Mouse (Mus musculus) midbrain, embryonic 16.5 days (tissue): ENCODE results near the gene Hoxd10. TPM values are rescaled to one million over a fixed set of nuclear protein-coding genes. Genes with fewer than 3 reads are reported as not detected.

Source experiments
- ATAC-seq: fragments of 200-750 bp; cut with Nextera tagmentation; 2 replicates; pipeline ENCODE4 v1.8.0; 2017; ENCODE audit warnings: moderate TSS enrichment
- H3K27ac ChIP-seq: fragments of 300-500 bp; sonication (generic); 2 replicates; pipeline ENCODE4 v1.5.1; 2014; ENCODE audit warnings: mild to moderate bottlenecking, low read length, mixed read lengths
- H3K27me3 ChIP-seq: fragments of 300-500 bp; sonication (generic); 2 replicates; pipeline ENCODE4 v1.6.1; 2014; ENCODE audit warnings: low read depth, low read length, mixed read lengths; ENCODE audit not compliant: control insufficient read depth, insufficient read depth
- H3K36me3 ChIP-seq: fragments of 300-500 bp; sonication (generic); 2 replicates; pipeline ENCODE4 v1.6.1; 2014; ENCODE audit warnings: mild to moderate bottlenecking, low read length, moderate library complexity, mixed read lengths; ENCODE audit not compliant: control insufficient read depth, insufficient read depth
- H3K4me1 ChIP-seq: fragments of 300-500 bp; sonication (generic); 2 replicates; pipeline ENCODE4 v1.6.1; 2014; ENCODE audit warnings: mild to moderate bottlenecking, low read length, mixed read lengths; ENCODE audit not compliant: control insufficient read depth, insufficient read depth
- H3K4me2 ChIP-seq: fragments of 300-500 bp; sonication (generic); 2 replicates; pipeline ENCODE4 v1.6.1; 2014; ENCODE audit warnings: mild to moderate bottlenecking, low read length, mixed read lengths
- H3K4me3 ChIP-seq: fragments of 300-500 bp; sonication (generic); 2 replicates; pipeline ENCODE4 v1.5.1; 2014; ENCODE audit warnings: low read depth, mild to moderate bottlenecking, low read length, moderate library complexity, mixed read lengths
- H3K9ac ChIP-seq: fragments of 300-500 bp; sonication (generic); 2 replicates; pipeline ENCODE4 v1.6.1; 2014; ENCODE audit warnings: low read depth, low read length, mixed read lengths
- H3K9me3 ChIP-seq: fragments of 300-500 bp; sonication (generic); replicated peaks from 2 replicates; pipeline ENCODE4 v1.6.1; 2014; ENCODE audit warnings: mild to moderate bottlenecking, low read length, mixed read lengths; ENCODE audit not compliant: control insufficient read depth, poor library complexity, severe bottlenecking
- WGBS: fragments of 180-500 bp; shearing (Covaris S2); extraction: QIAGEN DNeasy Blood & Tissue Kit; methylation state at CpG from one replicate; pipeline ENCODE4 v1.1.7; 2014; 5-methylcytosine and 5-hydroxymethylcytosine counted together
- polyA plus RNA-seq: library from polyadenylated mRNA; unstranded; fragments of >200 nt; fragmentation: Nextera tagmentation; extraction: Ambion mirVana; gene quantifications from 2 replicates; pipeline ENCODE4 v1.2.1, GENCODE M21; 2015

Gene Hoxd10
- polyA plus RNA-seq, 1 experiment from 2014 or later, result not detected

- Histone ChIP-seq H3K9ac (no peak within 1 kb of the TSS), H3K4me3 (no peak within 1 kb of the TSS)
Observed at GRCm38 (mm10) chr2:74678891-74679595, 12.7 kb upstream of the Hoxd10 start, which contains the start of gene Hoxd11. Gene Hoxd11 (plus strand): TSS chr2:74679557.

GRCm38 (mm10) chr2:74679596-74679971, 12.1 kb upstream of the Hoxd10 start:
- under 1% methylated on average over 26 of the region's 26 CpGs for WGBS
- no peak overlapping the region for H3K4me2 ChIP-seq
- no peak overlapping the region for H3K27ac ChIP-seq
- H3K4me3 ChIP-seq, result no peak overlapping the region
- peaks cover 97% of the 10 kb centered on the region for H3K27me3 ChIP-seq
- H3K9me3 ChIP-seq, result no peaks in the 10 kb centered on the region
- H3K9ac ChIP-seq, result no peak overlapping the region
- H3K4me1 ChIP-seq, result 0 out of 2 replicates have a peak, but pooled peaks cover 6% of the 10 kb centered on the region
- ATAC-seq, result no peak
- H3K36me3 ChIP-seq, result no peaks in the 10 kb centered on the region

More at GRCm38 (mm10) chr2:74678891-74679595, 12.7 kb upstream of the Hoxd10 start, which contains the start of gene Hoxd11:
- Histone ChIP-seq H3K36me3 (no peaks in the 10 kb centered on the region), H3K27ac (no peak within 1 kb of the TSS), H3K4me2 (no peak within 1 kb of the TSS), H3K9me3 (no peaks in the 10 kb centered on the region), H3K4me1 (0 out of 2 replicates have a peak, but pooled peaks cover 6% of the 10 kb centered on the region), H3K27me3 (peaks cover 97% of the 10 kb centered on the region)
- under 1% methylated on average over 15 of the region's 15 CpGs for WGBS
- ATAC-seq, result no peak

GRCm38 (mm10) chr2:74679980-74680379, 11.7 kb upstream of the Hoxd10 start:
- WGBS, result under 1% methylated on average over 23 of the region's 23 CpGs
- Histone ChIP-seq H3K9me3 (no peaks in the 10 kb centered on the region), H3K4me3 (no peak overlapping the region)

GRCm38 (mm10) chr2:74680561-74681398, 10.9 kb upstream of the Hoxd10 start:
- no peak overlapping the region for H3K4me3 ChIP-seq
- H3K27ac ChIP-seq, result no peak overlapping the region
- H3K27me3 ChIP-seq, result peaks cover 98% of the 10 kb centered on the region
- no peaks in the 10 kb centered on the region for H3K36me3 ChIP-seq
- ATAC-seq, result no peak
- WGBS, result under 1% methylated on average over 21 of the region's 21 CpGs
- H3K4me1 ChIP-seq, result 0 out of 2 replicates have a peak, but pooled peaks cover 6% of the 10 kb centered on the region
- no peak overlapping the region for H3K9ac ChIP-seq
- no peak overlapping the region for H3K4me2 ChIP-seq
- no peaks in the 10 kb centered on the region for H3K9me3 ChIP-seq

More at GRCm38 (mm10) chr2:74679980-74680379, 11.7 kb upstream of the Hoxd10 start:
- no peak for ATAC-seq
- no peak overlapping the region for H3K27ac ChIP-seq
- 0 out of 2 replicates have a peak, but pooled peaks cover 6% of the 10 kb centered on the region for H3K4me1 ChIP-seq
- H3K4me2 ChIP-seq, result no peak overlapping the region
- H3K9ac ChIP-seq, result no peak overlapping the region
- peaks cover 99% of the 10 kb centered on the region for H3K27me3 ChIP-seq
- no peaks in the 10 kb centered on the region for H3K36me3 ChIP-seq

- H3K27ac ChIP-seq, result no peak overlapping the region
- peak overlapping the region; percentile 5 for H3K4me2 ChIP-seq
- H3K4me1 ChIP-seq, result 0 out of 2 replicates have a peak, but pooled peaks cover 6% of the 10 kb centered on the region
- H3K36me3 ChIP-seq, result no peaks in the 10 kb centered on the region
- peak; percentile 25; the same call in 1 of the 2 replicates for ATAC-seq
- peaks cover 92% of the 10 kb centered on the region for H3K27me3 ChIP-seq
- H3K9ac ChIP-seq, result no peak overlapping the region
- under 1% methylated on average over 71 of the region's 78 CpGs for WGBS
- no peaks in the 10 kb centered on the region for H3K9me3 ChIP-seq
- H3K4me3 ChIP-seq, result peak overlapping the region; percentile 18; the same call in 1 of the 2 replicates
Observed at GRCm38 (mm10) chr2:74681594-74682531, 9.9 kb upstream of the Hoxd10 start.

GRCm38 (mm10) chr2:74682796-74683195, 8.9 kb upstream of the Hoxd10 start:
- peak overlapping the region; percentile 18; the same call in 1 of the 2 replicates for H3K4me3 ChIP-seq
- no peak for ATAC-seq
- no peaks in the 10 kb centered on the region for H3K9me3 ChIP-seq
- H3K36me3 ChIP-seq, result no peaks in the 10 kb centered on the region
- no peak overlapping the region for H3K9ac ChIP-seq
- H3K4me1 ChIP-seq, result 0 out of 2 replicates have a peak, but pooled peaks cover 6% of the 10 kb centered on the region
- H3K27me3 ChIP-seq, result peaks cover 90% of the 10 kb centered on the region
- under 1% methylated on average over 27 of the region's 51 CpGs for WGBS
- H3K4me2 ChIP-seq, result no peak overlapping the region
- H3K27ac ChIP-seq, result no peak overlapping the region

- no peak for ATAC-seq
- Histone ChIP-seq H3K9ac (no peak overlapping the region), H3K4me3 (no peak overlapping the region), H3K4me2 (no peak overlapping the region), H3K9me3 (no peaks in the 10 kb centered on the region), H3K36me3 (no peaks in the 10 kb centered on the region), H3K4me1 (0 out of 2 replicates have a peak, but pooled peaks cover 6% of the 10 kb centered on the region), H3K27ac (no peak overlapping the region), H3K27me3 (peaks cover 87% of the 10 kb centered on the region)
- WGBS, result under 1% methylated on average over 18 of the region's 18 CpGs
Observed at GRCm38 (mm10) chr2:74683471-74683951, 8.2 kb upstream of the Hoxd10 start.

GRCm38 (mm10) chr2:74684106-74684505, 7.6 kb upstream of the Hoxd10 start:
- H3K4me1 ChIP-seq, result 0 out of 2 replicates have a peak, but pooled peaks cover 6% of the 10 kb centered on the region
- H3K27me3 ChIP-seq, result peaks cover 87% of the 10 kb centered on the region
- no peaks in the 10 kb centered on the region for H3K36me3 ChIP-seq
- H3K9me3 ChIP-seq, result no peaks in the 10 kb centered on the region
- no peak overlapping the region for H3K4me2 ChIP-seq
- H3K27ac ChIP-seq, result no peak overlapping the region
- under 1% methylated on average over 12 of the region's 12 CpGs for WGBS
- H3K4me3 ChIP-seq, result no peak overlapping the region
- ATAC-seq, result no peak
- H3K9ac ChIP-seq, result no peak overlapping the region
